Mouse (Mus musculus): ENCODE results near the gene Klhdc2. TPM values are rescaled to one million over a fixed set of nuclear protein-coding genes. Genes with fewer than 3 reads are reported as not detected.

Klhdc2 gene
- polyA plus RNA-seq, 1 experiment from 2014 or later: 54.2 TPM

- WGBS (ENCODE audit: insufficient replicate concordance): 73% methylated on average over 2 of the region's 2 CpGs
- ATAC-seq (no peak), DNase-seq (no peak)
- H3K4me3 ChIP-seq (ENCODE audit: low read depth, low read length): no peak overlapping the region
- no peak overlapping the region for H3K9ac ChIP-seq (replicated peaks)
- H3K27ac ChIP-seq (ENCODE audit: low read depth): no peak overlapping the region
- H3K27me3 ChIP-seq (ENCODE audit: insufficient read depth, low read length): no peaks in the 10 kb centered on the region
- no peaks in the 10 kb centered on the region for H3K9me3 ChIP-seq (ENCODE audit: low read length)
- TF ChIP-seq EP300 (IDR thresholded peaks at IDR 0.05; ENCODE audit: low read depth): no peak
- no peak for TF ChIP-seq CTCF (IDR thresholded peaks at IDR 0.05; ENCODE audit: low read depth)
- no peak overlapping the region for H3K4me2 ChIP-seq (ENCODE audit: low read depth, low read length)
- H3K36me3 ChIP-seq (replicated peaks; ENCODE audit: insufficient read depth, low read length): peaks cover 84% of the 10 kb centered on the region
- peaks cover 6% of the 10 kb centered on the region for H3K4me1 ChIP-seq (ENCODE audit: insufficient read depth)
These were observed 7.6 kb downstream of the Klhdc2 start for GRCm38 (mm10) chr12:69304051-69304450.

GRCm38 (mm10) chr12:69306333-69306732, 9.9 kb downstream of the Klhdc2 start:
- H3K36me3 ChIP-seq (replicated peaks; ENCODE audit: insufficient read depth, low read length): peaks cover 92% of the 10 kb centered on the region
- H3K9ac ChIP-seq (replicated peaks): no peak overlapping the region
- no peak for TF ChIP-seq CTCF (IDR thresholded peaks at IDR 0.05; ENCODE audit: low read depth)
- no peak for TF ChIP-seq EP300 (IDR thresholded peaks at IDR 0.05; ENCODE audit: low read depth)
- H3K4me2 ChIP-seq (ENCODE audit: low read depth, low read length): no peak overlapping the region
- H3K9me3 ChIP-seq (ENCODE audit: low read length): no peaks in the 10 kb centered on the region
- H3K27me3 ChIP-seq (ENCODE audit: insufficient read depth, low read length): no peaks in the 10 kb centered on the region
- no peak overlapping the region for H3K4me3 ChIP-seq (ENCODE audit: low read depth, low read length)
- ATAC-seq: no peak
- 97% methylated on average over 7 of the region's 7 CpGs for WGBS (ENCODE audit: insufficient replicate concordance)
- H3K27ac ChIP-seq (ENCODE audit: low read depth): no peak overlapping the region
- no peaks in the 10 kb centered on the region for H3K4me1 ChIP-seq (ENCODE audit: insufficient read depth)
- DNase-seq: no peak

- 92% methylated on average over 4 of the region's 4 CpGs for WGBS (ENCODE audit: insufficient replicate concordance)
- Histone ChIP-seq H3K4me1 (ENCODE audit: insufficient read depth) (no peaks in the 10 kb centered on the region), H3K4me2 (ENCODE audit: low read depth, low read length) (no peak overlapping the region), H3K9ac (replicated peaks) (no peak overlapping the region), H3K4me3 (ENCODE audit: low read depth, low read length) (no peak overlapping the region), H3K27ac (ENCODE audit: low read depth) (no peak overlapping the region), H3K9me3 (ENCODE audit: low read length) (no peaks in the 10 kb centered on the region), H3K36me3 (replicated peaks; ENCODE audit: insufficient read depth, low read length) (peaks cover 88% of the 10 kb centered on the region), H3K27me3 (ENCODE audit: insufficient read depth, low read length) (no peaks in the 10 kb centered on the region)
- TF ChIP-seq EP300 (IDR thresholded peaks at IDR 0.05; ENCODE audit: low read depth) (no peak), CTCF (IDR thresholded peaks at IDR 0.05; ENCODE audit: low read depth) (no peak)
- DNase-seq (no peak), ATAC-seq (no peak)
These were observed 13.2 kb downstream of the Klhdc2 start for GRCm38 (mm10) chr12:69309659-69310058.

GRCm38 (mm10) chr12:69318431-69318830, 21.9 kb downstream of the Klhdc2 start:
- no peak overlapping the region for H3K27ac ChIP-seq (ENCODE audit: low read depth)
- H3K9me3 ChIP-seq (ENCODE audit: low read length): no peaks in the 10 kb centered on the region
- H3K36me3 ChIP-seq (replicated peaks; ENCODE audit: insufficient read depth, low read length): peaks cover 65% of the 10 kb centered on the region
- H3K4me2 ChIP-seq (ENCODE audit: low read depth, low read length): no peak overlapping the region
- DNase-seq: no peak
- no peaks in the 10 kb centered on the region for H3K27me3 ChIP-seq (ENCODE audit: insufficient read depth, low read length)
- TF ChIP-seq CTCF (IDR thresholded peaks at IDR 0.05; ENCODE audit: low read depth) (no peak), EP300 (IDR thresholded peaks at IDR 0.05; ENCODE audit: low read depth) (no peak)
- H3K9ac ChIP-seq (replicated peaks): no peak overlapping the region
- H3K4me1 ChIP-seq (ENCODE audit: insufficient read depth): no peaks in the 10 kb centered on the region
- no peak for ATAC-seq
- no peak overlapping the region for H3K4me3 ChIP-seq (ENCODE audit: low read depth, low read length)

GRCm38 (mm10) chr12:69331187-69331586, 34.7 kb downstream of the Klhdc2 start:
- DNase-seq (no peak), ATAC-seq (no peak; the same call in 1 of the 2 replicates)
- Histone ChIP-seq H3K9ac (replicated peaks) (no peak overlapping the region), H3K27me3 (ENCODE audit: insufficient read depth, low read length) (no peaks in the 10 kb centered on the region), H3K9me3 (ENCODE audit: low read length) (no peaks in the 10 kb centered on the region), H3K4me1 (ENCODE audit: insufficient read depth) (no peaks in the 10 kb centered on the region), H3K4me2 (ENCODE audit: low read depth, low read length) (no peak overlapping the region), H3K27ac (ENCODE audit: low read depth) (peak overlapping the region; percentile 24), H3K36me3 (replicated peaks; ENCODE audit: insufficient read depth, low read length) (peaks cover 55% of the 10 kb centered on the region), H3K4me3 (ENCODE audit: low read depth, low read length) (no peak overlapping the region)
- 69% methylated on average over 3 of the region's 3 CpGs for WGBS (ENCODE audit: insufficient replicate concordance)
- no peak for TF ChIP-seq CTCF (IDR thresholded peaks at IDR 0.05; ENCODE audit: low read depth)

- ATAC-seq (no peak), DNase-seq (no peak)
- no peaks in the 10 kb centered on the region for H3K27me3 ChIP-seq (ENCODE audit: insufficient read depth, low read length)
- WGBS (ENCODE audit: insufficient replicate concordance): 77% methylated on average over 1 of the region's 1 CpGs
- H3K9ac ChIP-seq (replicated peaks): no peak overlapping the region
- no peaks in the 10 kb centered on the region for H3K4me1 ChIP-seq (ENCODE audit: insufficient read depth)
- peak overlapping the region; percentile 51; the same call in 1 of the 2 replicates for H3K27ac ChIP-seq (ENCODE audit: low read depth)
- H3K9me3 ChIP-seq (ENCODE audit: low read length): no peaks in the 10 kb centered on the region
- H3K4me3 ChIP-seq (ENCODE audit: low read depth, low read length): no peak overlapping the region
- no peak for TF ChIP-seq EP300 (IDR thresholded peaks at IDR 0.05; ENCODE audit: low read depth)
- TF ChIP-seq CTCF (IDR thresholded peaks at IDR 0.05; ENCODE audit: low read depth): no peak
- no peak overlapping the region for H3K4me2 ChIP-seq (ENCODE audit: low read depth, low read length)
- H3K36me3 ChIP-seq (replicated peaks; ENCODE audit: insufficient read depth, low read length): peaks cover 55% of the 10 kb centered on the region
These were observed 35.7 kb downstream of the Klhdc2 start for GRCm38 (mm10) chr12:69332147-69332546.

- no peak for ATAC-seq
- Histone ChIP-seq H3K4me2 (ENCODE audit: low read depth, low read length) (no peak overlapping the region), H3K27me3 (ENCODE audit: insufficient read depth, low read length) (no peaks in the 10 kb centered on the region), H3K9me3 (ENCODE audit: low read length) (no peaks in the 10 kb centered on the region), H3K36me3 (replicated peaks; ENCODE audit: insufficient read depth, low read length) (peaks cover 54% of the 10 kb centered on the region), H3K27ac (ENCODE audit: low read depth) (no peak overlapping the region), H3K4me1 (ENCODE audit: insufficient read depth) (no peaks in the 10 kb centered on the region), H3K9ac (replicated peaks) (no peak overlapping the region), H3K4me3 (ENCODE audit: low read depth, low read length) (no peak overlapping the region)
- TF ChIP-seq CTCF (IDR thresholded peaks at IDR 0.05; ENCODE audit: low read depth): peak; percentile 81
- no peak for TF ChIP-seq EP300 (IDR thresholded peaks at IDR 0.05; ENCODE audit: low read depth)
- WGBS (ENCODE audit: insufficient replicate concordance): 88% methylated on average over 2 of the region's 2 CpGs
- peak; percentile 48 for DNase-seq
These were observed 37.1 kb downstream of the Klhdc2 start for GRCm38 (mm10) chr12:69333547-69333946.
